Mouse (Mus musculus): ENCODE measurements at regions not wholly inside any gene's neighbourhood (a gene's known extent, or its start where the extent isn't known, plus 50 kb on each side); places are given as distances from the start of the nearest gene placed in this dataset.

DNA sequence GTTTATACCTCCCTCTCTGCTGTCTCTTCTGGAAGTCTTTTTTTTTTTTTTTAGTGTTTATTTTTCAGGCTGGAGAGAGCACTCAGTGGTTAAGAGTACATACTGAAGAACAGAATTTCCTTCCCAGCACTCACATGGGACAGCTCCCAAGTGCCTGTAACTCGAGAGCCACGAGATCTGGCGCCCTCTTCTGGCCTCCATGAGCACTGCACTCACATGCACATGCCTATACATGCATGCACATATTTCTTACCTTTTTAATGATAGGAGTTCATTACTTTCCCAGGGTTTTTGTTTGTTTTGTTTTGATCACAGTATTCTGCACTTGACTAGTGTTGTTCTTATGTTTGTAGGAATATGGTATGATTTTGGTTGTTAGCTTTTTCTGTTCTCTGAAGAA lies 139.5 kb upstream of the Fmo9 start:
- TF ChIP-seq CTCF (IDR thresholded peaks at IDR 0.05; ENCODE audit: borderline replicate concordance, extremely low read depth, insufficient read depth, insufficient read length) = peak; percentile 47; the same call in 1 of the 2 replicates
- no peak for TF ChIP-seq POLR2A (IDR thresholded peaks at IDR 0.05; ENCODE audit: borderline replicate concordance, extremely low read depth, insufficient read depth, insufficient read length, poor library complexity, severe bottlenecking)
